Mouse (Mus musculus) kidney, adult 2 months (tissue): ENCODE data around the gene Tuft1.

ENCODE experiments used
- CTCF ChIP-seq: fragments of 200-500 bp; conservative IDR thresholded peaks from 2 replicates; pipeline ENCODE4 v1.5.1; 2011; ENCODE audit warnings: low read depth, mild to moderate bottlenecking, control low read depth, low read length, moderate library complexity, mixed read lengths; ENCODE audit not compliant: insufficient read depth, insufficient read length
- POLR2A ChIP-seq: fragments of 200-500 bp; IDR thresholded peaks from one replicate; pipeline ENCODE4 v1.6.1; 2011; ENCODE audit warnings: low read depth, low read length, control low read depth

GRCm38 (mm10) chr3:94587962-94588361 is 70.7 kb downstream of the Tuft1 start:
- TF ChIP-seq CTCF (no peak), POLR2A (no peak)
